Mouse (Mus musculus) left cerebral cortex, adult 8-10 months (tissue): Measurements from ENCODE around the gene Lgals12. TPM values are rescaled to one million over a fixed set of nuclear protein-coding genes. Genes with fewer than 3 reads are reported as not detected.

Experiments used
- DNase-seq, 2 experiments: peaks; one replicate each; pipeline ENCODE4 v3.0.0; 2022; ENCODE audit warnings: low spot score in 2 of 2
- total RNA-seq, 4 experiments: library from RNA; stranded (reverse); gene quantifications; 2 replicates each; pipeline ENCODE4 v1.2.4; 2022

Lgals12 gene
- total RNA-seq, 4 experiments from 2014 or later: 0.68 to 0.91 (median 0.82) TPM

DNA sequence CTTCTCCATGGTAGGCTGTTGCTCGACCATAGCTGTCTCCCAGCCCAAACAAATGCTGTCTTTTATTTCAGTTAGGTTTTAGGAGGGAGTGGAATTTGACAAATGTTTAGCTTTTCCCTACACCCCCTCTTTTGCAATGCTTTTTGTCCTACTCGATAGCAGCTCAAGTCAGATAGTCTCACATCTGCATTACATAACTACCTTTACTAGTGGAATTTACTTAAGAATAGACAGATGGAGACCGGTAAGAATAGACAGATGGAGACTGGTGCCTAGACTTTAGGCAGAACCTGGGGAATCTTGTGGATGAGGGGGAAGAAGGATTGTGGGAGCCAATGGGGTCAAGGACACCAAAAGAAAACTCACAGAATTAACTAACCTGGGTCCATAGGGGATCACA lies 23.4 kb downstream of the Lgals12 start:
- DNase-seq: no peak

GRCm38 (mm10) chr19:7583101-7583500 lies 23.9 kb downstream of the Lgals12 start:
- no peak for DNase-seq

GRCm38 (mm10) chr19:7581042-7581441 lies 26.0 kb downstream of the Lgals12 start:
- no peak for DNase-seq

DNA sequence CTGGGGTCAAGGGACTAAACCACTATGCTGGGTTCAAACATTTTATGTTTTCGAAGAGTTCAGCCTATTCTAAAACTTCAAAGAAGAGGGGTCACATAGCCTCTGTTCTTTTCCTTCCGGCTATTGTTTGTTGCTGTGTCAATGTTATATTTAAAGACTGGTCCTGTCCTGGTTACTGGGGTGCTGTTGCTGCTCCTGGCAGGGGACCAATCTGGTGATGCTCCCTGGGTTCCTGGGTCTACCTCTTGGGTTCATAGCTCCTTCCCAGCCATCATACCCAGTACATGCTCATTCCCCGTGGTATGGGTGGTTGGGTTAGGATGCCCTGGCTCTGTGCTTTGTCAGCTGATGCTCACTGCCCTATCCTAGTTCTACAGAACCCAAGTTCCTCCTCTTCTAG lies 29.3 kb downstream of the Lgals12 start:
- no peak for DNase-seq

DNA sequence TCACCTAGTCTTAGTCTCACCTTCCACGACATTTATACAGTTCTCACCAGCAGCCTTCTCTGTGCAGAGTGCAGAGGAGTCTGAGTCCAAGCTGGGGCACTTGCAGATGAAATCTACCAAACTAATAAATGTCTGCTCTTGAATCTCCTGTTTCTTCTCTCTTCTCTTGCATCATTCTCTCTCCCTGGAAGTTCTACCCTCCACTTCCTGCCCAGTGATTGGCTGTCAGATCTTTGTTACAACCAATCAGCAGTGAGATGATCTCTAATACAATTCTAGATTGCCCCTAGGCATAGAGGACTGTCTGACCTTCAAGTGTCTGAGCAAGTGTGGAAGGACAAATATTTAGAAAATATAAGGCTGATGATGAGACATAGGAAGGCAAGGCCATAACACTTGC lies 30.8 kb downstream of the Lgals12 start:
- no peak for DNase-seq

- DNase-seq: no peak
These were observed 37.3 kb downstream of the Lgals12 start for GRCm38 (mm10) chr19:7569650-7570049.

- no peak for DNase-seq
These were observed 38.6 kb downstream of the Lgals12 start for GRCm38 (mm10) chr19:7568364-7568763.

DNA sequence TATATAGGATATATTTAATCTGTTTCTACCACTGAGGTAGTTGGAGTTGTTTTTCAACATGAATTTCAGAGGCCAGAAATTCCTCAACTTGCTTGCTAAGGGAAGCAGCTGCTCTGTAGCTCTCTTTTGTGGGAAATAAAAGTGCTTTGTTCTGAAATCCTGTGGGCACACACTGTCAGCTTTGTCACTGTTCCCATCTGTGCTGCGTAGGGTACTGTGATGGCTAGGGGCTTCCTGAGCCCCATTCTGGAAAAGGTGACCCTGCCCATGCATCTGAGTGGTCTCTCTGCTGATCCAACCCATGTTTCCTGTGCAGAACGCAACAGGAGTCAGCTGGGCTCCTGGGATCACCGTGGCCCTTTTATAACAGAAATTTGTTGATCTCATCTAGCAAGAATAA lies 40.2 kb downstream of the Lgals12 start:
- DNase-seq: peak in 1 of 2 experiments; percentile 45

- no peak for DNase-seq
These were observed 42.5 kb downstream of the Lgals12 start for GRCm38 (mm10) chr19:7564457-7564856.

DNA sequence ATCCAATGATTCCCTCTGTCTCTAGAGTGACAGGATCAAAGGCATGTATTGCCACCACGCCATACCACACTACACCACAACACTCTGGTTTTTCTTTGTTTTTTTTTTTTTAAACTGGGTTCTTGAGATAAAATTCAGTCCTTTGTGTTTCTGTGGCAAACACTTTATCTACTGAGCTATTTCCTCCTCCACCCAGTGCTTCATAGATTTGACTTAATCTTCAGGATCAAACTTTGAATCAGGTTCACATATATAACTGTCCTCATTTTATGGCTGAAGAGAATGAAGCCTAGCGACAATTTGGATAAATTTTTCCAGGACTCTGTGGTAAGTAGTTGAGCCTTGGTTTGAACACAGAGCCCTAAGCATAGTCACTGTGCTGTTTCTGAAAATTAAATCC lies 43.3 kb downstream of the Lgals12 start:
- DNase-seq: no peak

DNA sequence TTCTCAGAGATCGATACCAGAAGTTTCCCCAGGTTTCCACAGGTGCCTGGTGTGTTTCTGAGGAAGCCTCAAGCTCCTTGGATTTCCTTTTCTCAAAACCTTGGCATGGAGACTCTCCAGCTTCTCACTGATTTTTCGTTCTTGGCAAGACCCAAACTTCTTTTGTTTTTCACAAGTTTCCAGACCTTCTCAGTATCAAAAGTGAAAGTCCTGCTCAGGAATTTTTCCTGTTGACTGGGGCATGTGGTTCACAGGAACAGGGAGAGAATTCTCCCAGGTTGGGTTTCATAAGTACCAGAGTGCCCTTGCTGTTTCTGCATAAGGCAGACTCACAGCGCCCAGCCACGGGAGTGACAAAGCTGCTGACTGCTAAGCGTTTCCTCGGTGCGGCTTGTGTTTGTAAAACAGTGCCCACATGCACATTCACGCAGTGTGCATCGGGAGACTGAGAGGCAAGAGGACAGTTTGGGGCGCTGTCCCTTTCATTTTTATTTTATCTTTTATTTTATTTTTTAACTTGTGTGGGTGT lies 44.3 kb downstream of the Lgals12 start:
- DNase-seq: no peak

- DNase-seq: no peak
These were observed 45.5 kb downstream of the Lgals12 start for GRCm38 (mm10) chr19:7561456-7561855.

GRCm38 (mm10) chr19:7559986-7560385 lies 47.0 kb downstream of the Lgals12 start:
- DNase-seq: no peak

GRCm38 (mm10) chr19:7558675-7559074 lies 48.3 kb downstream of the Lgals12 start:
- DNase-seq: no peak

DNA sequence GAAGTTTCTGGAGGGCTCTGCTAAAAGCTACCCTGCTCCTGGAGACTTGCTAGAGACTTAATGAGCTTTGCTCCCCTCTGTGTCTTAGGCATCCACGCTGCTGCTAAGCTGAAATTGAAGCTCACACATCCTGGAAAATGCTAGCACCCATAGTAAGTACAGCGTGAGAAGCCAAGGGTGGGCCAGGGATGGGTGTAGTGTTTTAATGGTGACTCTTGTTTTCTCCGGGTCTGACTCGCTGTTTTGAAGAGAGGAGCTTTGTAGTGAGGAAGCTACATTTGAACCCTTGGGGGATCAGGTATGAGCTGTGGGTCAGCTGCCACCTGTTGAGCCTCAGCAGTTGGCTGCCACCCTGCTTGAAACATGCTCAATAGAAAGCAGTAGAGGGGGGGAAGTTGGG lies 49.1 kb downstream of the Lgals12 start:
- DNase-seq: no peak

DNA sequence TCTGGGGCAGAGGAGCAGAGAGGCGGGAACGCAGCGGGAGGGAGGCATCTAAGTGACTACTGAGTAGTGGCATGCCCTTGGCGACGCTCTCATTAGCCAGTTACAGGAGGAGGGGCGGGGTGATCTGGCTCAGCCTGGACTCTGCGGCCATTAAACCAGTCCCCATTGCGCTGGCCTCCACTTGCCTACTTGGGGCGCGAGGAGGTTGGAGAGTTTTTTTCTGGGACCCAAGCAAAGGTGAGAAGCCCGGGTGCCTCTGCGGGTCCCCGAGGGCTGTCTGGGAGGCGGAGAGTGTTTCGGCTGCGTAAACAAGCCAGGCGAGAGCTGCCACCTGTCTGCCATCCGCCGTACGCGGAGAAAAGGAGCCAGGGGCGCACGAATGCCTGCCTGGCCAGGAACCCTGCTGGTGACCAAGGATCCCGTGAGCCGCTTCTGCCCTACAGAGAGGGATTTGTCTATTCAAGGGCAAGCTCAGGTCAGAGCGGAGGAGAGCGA lies 49.6 kb downstream of the Lgals12 start, which contains the start of gene Pla2g16:
Gene Pla2g16 (plus strand): TSS at position 132 of the 495 bp plus-strand sequence.
- peak; percentile 26 to 34 for DNase-seq

DNA sequence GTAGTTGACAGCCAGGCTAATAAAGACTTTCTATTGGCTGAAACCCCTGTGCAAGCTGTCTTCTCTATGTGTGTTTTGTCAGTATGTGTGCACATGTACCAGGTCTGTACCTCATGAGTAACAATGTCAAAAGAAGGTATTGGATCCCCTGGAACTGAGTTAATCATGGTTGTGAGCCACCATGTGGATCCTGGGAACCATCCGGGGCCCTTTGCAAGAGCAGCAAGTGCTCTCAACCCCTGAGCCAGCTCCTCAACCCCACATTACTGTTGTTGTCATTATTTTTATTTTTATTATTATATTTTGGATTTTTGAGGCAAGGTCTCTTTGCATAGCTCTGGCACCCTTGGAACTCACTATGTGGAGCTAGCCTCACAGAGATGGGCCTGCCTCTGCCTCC lies 50.4 kb downstream of the Lgals12 start:
- DNase-seq: no peak

- no peak for DNase-seq
These were observed 52.1 kb downstream of the Lgals12 start for GRCm38 (mm10) chr19:7554881-7555280.

DNA sequence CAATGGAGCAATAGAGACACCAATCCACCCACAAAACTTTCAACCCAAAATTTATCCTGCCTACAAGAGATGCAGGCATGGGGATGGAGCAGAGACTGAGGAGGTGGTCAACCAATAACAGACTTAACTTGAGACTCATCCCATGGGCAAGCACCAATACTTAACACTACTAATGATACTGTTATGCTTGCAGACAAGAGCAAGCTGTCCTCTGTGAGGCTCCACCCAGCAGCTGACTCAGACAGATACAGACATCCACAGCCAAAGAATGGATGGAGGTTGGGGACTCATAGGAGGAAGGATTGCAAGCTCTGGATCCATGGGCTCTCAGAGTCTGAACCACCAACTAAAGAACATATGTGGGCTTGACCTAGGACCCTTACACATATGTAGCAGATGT lies 53.6 kb downstream of the Lgals12 start:
- DNase-seq: no peak

- no peak for DNase-seq
These were observed 54.7 kb downstream of the Lgals12 start for GRCm38 (mm10) chr19:7552301-7552673.

GRCm38 (mm10) chr19:7551550-7552300 lies 55.3 kb downstream of the Lgals12 start:
- DNase-seq: no peak

DNA sequence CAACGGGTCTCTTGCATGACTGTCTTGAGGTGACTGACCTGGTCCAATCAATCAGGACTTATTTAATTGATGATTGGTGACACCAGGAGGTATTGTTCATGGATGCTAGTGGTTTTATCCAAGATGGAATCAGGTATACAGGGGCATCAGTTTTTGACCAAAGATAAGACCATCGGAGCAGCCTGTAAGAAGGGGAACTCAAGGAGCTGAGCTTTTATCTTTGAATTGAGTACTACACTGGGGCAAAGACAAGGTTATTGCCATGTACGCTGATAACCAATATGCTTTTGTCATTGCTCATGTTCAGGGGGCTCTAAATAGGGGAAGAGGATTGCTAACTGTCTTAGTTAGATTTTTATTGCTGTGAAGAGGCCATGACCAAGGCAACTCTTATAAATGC lies 58.1 kb downstream of the Lgals12 start:
- DNase-seq: no peak
